20 mouse cellular contexts compared by ENCODE assay signal in the genomic region with DNA sequence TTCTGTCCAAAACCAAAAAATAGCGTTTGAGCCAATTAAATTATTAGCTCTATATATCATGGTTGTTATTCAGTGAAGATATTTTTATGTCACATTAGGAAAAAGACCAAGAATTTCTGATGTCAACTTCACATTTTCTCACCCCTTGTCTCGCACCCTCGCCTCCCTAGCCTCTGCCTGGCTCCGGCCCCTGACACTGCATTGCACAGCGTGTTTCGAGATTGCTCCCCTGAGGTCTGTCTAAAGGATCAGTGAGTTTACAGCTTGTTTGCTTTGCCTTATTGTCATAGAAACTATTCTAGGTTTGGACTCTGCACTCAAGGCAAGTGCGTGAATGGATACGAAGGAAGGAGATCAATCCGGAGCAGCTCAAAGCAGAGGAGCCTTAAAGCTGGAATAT. TPM values are rescaled to one million over a fixed set of nuclear protein-coding genes. Genes with fewer than 3 reads are reported as not detected.
DNase-seq lines count a peak whose midpoint lies in the region; ATAC-seq and TF ChIP-seq lines count a peak whose summit lies in the region.
"Had no signal": no experiment of that assay in that cellular context is flagged by ENCODE, and none has a peak within 500 bp of the region (broad histone marks: within the 10 kb centered on the region; RNA-seq: fewer than 3 reads in every experiment).

No protein-coding gene starts in this region.

- no peak overlapping the region for H3K4me2 ChIP-seq in lung, embryonic 14.5 days
- H3K4me2 ChIP-seq in lung, postnatal 0 days (replicated peaks; ENCODE audit: low read depth, low read length) = no peak overlapping the region
- H3K4me2 ChIP-seq in intestine, embryonic 15.5 days (replicated peaks) = no peak overlapping the region; the same call in 1 of the 2 replicates
- H3K4me2 ChIP-seq: forebrain, embryonic 13.5 days had no signal

- ATAC-seq in lung, embryonic 14.5 days (ENCODE audit: insufficient read depth) = 0 out of 2 replicates have a peak, but pooled peaks have one; percentile 35
- no peak for ATAC-seq in lung, postnatal 0 days
- peak; percentile 92 for ATAC-seq in intestine, embryonic 15.5 days
- ATAC-seq: forebrain, embryonic 13.5 days had no signal

- no peaks in the 10 kb centered on the region for H3K4me1 ChIP-seq in lung, embryonic 14.5 days (ENCODE audit: insufficient read depth)
- no peaks in the 10 kb centered on the region for H3K4me1 ChIP-seq in lung, postnatal 0 days (ENCODE audit: insufficient read depth, low read depth, low read length)
- H3K4me1 ChIP-seq in intestine, embryonic 15.5 days (replicated peaks) = no peaks in the 10 kb centered on the region
- H3K4me1 ChIP-seq: embryonic facial prominence, embryonic 10.5 days; forebrain, embryonic 13.5 days; limb, embryonic 10.5 days had no signal

- no peaks in the 10 kb centered on the region for H3K27me3 ChIP-seq in lung, embryonic 14.5 days (ENCODE audit: insufficient read depth, low read length)
- H3K27me3 ChIP-seq in lung, postnatal 0 days (replicated peaks; ENCODE audit: insufficient read depth, low read length) = no peaks in the 10 kb centered on the region
- no peaks in the 10 kb centered on the region for H3K27me3 ChIP-seq in intestine, embryonic 15.5 days (replicated peaks)
- H3K27me3 ChIP-seq: forebrain, embryonic 13.5 days had no signal

- H3K9me3 ChIP-seq in lung, embryonic 14.5 days (ENCODE audit: low read depth, low read length) = no peaks in the 10 kb centered on the region
- no peaks in the 10 kb centered on the region for H3K9me3 ChIP-seq in lung, postnatal 0 days (ENCODE audit: low read length)
- no peaks in the 10 kb centered on the region for H3K9me3 ChIP-seq in intestine, embryonic 15.5 days
- H3K9me3 ChIP-seq: embryonic facial prominence, embryonic 10.5 days; forebrain, embryonic 13.5 days; limb, embryonic 10.5 days had no signal

- H3K4me3 ChIP-seq in lung, embryonic 14.5 days (ENCODE audit: low read depth, low read length) = no peak overlapping the region
- no peak overlapping the region for H3K4me3 ChIP-seq in lung, postnatal 0 days (ENCODE audit: low read depth, low read length)
- no peak overlapping the region for H3K4me3 ChIP-seq in intestine, embryonic 15.5 days (replicated peaks)
- H3K4me3 ChIP-seq: embryonic facial prominence, embryonic 10.5 days; forebrain, embryonic 13.5 days; limb, embryonic 10.5 days had no signal

- no peak for TF ChIP-seq EP300 in lung, postnatal 0 days (IDR thresholded peaks at IDR 0.05)

- no peak overlapping the region for H3K9ac ChIP-seq in lung, embryonic 14.5 days
- H3K9ac ChIP-seq in lung, postnatal 0 days (replicated peaks; ENCODE audit: low read depth) = no peak overlapping the region
- H3K9ac ChIP-seq in intestine, embryonic 15.5 days = no peak overlapping the region
- H3K9ac ChIP-seq: forebrain, embryonic 13.5 days had no signal

- TF ChIP-seq CTCF in lung, embryonic 14.5 days (IDR thresholded peaks at IDR 0.05; ENCODE audit: low read depth) = no peak
- TF ChIP-seq CTCF in lung, postnatal 0 days (IDR thresholded peaks at IDR 0.05) = no peak

- peak; percentile 51 for DNase-seq in heart, adult 11 months
- DNase-seq in heart, adult 8-10 months (ENCODE audit: low spot score) = no peak
- no peak for DNase-seq in lung, embryonic 14.5 days
- DNase-seq in lung, postnatal 0 days (ENCODE audit: low spot score) = no peak
- peak; percentile 36 to 67 for DNase-seq in kidney, postnatal 25 days
- DNase-seq in spleen, postnatal 36 days (ENCODE audit: low spot score in 2 of 2) = no peak
- DNase-seq in left cerebral cortex, adult 8-10 months (ENCODE audit: low spot score in 2 of 2) = no peak
- DNase-seq: B cell, adult 2 months; cerebellum, adult 9-10 months; lung, adult 2 months; lung, postnatal 4 days; right cerebral cortex, postnatal 25 days had no signal

- no peaks in the 10 kb centered on the region for H3K36me3 ChIP-seq in lung, embryonic 14.5 days (ENCODE audit: insufficient read depth)
- H3K36me3 ChIP-seq in lung, postnatal 0 days (ENCODE audit: insufficient read depth, low read length) = no peaks in the 10 kb centered on the region
- H3K36me3 ChIP-seq in intestine, embryonic 15.5 days = no peaks in the 10 kb centered on the region
- H3K36me3 ChIP-seq: embryonic facial prominence, embryonic 10.5 days; limb, embryonic 10.5 days had no signal

- no peak overlapping the region for H3K27ac ChIP-seq in lung, embryonic 14.5 days (ENCODE audit: low read depth)
- no peak overlapping the region for H3K27ac ChIP-seq in lung, postnatal 0 days (ENCODE audit: low read length)
- H3K27ac ChIP-seq in intestine, embryonic 15.5 days = no peak overlapping the region
- H3K27ac ChIP-seq: embryonic facial prominence, embryonic 10.5 days; forebrain, embryonic 13.5 days; limb, embryonic 10.5 days; stomach, postnatal 0 days had no signal

- 69% methylated on average over 9 of the region's 9 CpGs for WGBS in lung, embryonic 14.5 days
- 70% methylated on average over 9 of the region's 9 CpGs for WGBS in lung, postnatal 0 days
- 60% methylated on average over 9 of the region's 9 CpGs for WGBS in intestine, embryonic 15.5 days

RNA-seq across cellular contexts. Expression of a gene that starts 20.9 kb away (rescaled TPM):
- total RNA-seq in heart, adult 8-10 months (2022) = under 1 TPM in 2 of 4 experiments, not detected in 2; 0.11 to 0.25 TPM
- 4.1 TPM in 2 replicates for polyA plus RNA-seq in lung, embryonic 14.5 days (2014; fragmentation: Nextera tagmentation; extraction: Ambion mirVana)
- 0.47 and 0.49 TPM in 2 replicates for polyA plus RNA-seq in lung, postnatal 0 days (2015; fragmentation: Nextera tagmentation; extraction: Ambion mirVana)
- polyA plus RNA-seq in intestine, embryonic 15.5 days (2015; fragmentation: Nextera tagmentation; extraction: Ambion mirVana) = 1.7 and 2.4 TPM in 2 replicates
- total RNA-seq in left cerebral cortex, adult 8-10 months (2022) = 100 to 1,000 TPM; 126 to 145 (median 135) TPM
- total RNA-seq: common myeloid progenitor, adult 5-6 weeks; heart, adult 18-20 months; liver, adult 2 months had no signal
- polyA plus RNA-seq: liver, adult 2 months had no signal

RNA-seq across cellular contexts. Expression of a gene that starts 24.8 kb away (rescaled TPM):
- 10 to 100 TPM; 21.7 to 26.6 (median 23.0) TPM for total RNA-seq in heart, adult 8-10 months (2022)
- polyA plus RNA-seq in lung, embryonic 14.5 days (2014; fragmentation: Nextera tagmentation; extraction: Ambion mirVana) = 46.2 and 50.3 TPM in 2 replicates
- polyA plus RNA-seq in lung, postnatal 0 days (2015; fragmentation: Nextera tagmentation; extraction: Ambion mirVana) = 41.5 and 44.6 TPM in 2 replicates
- polyA plus RNA-seq in intestine, embryonic 15.5 days (2015; fragmentation: Nextera tagmentation; extraction: Ambion mirVana) = 36.6 and 42.6 TPM in 2 replicates
- 10 to 100 TPM; 52.5 to 68.3 (median 54.0) TPM for total RNA-seq in left cerebral cortex, adult 8-10 months (2022)

Comparison
In these comparisons a context has a peak if more than half of its experiments do, and no peak if none do; other contexts are left out.
1. DNase-seq: peak in heart, adult 11 months (single experiment) and kidney, postnatal 25 days (2 of 2); none in heart, adult 8-10 months (single experiment), lung, embryonic 14.5 days (single experiment), lung, postnatal 0 days (single experiment), spleen, postnatal 36 days (0 of 2) and left cerebral cortex, adult 8-10 months (0 of 2).